Mouse (Mus musculus) effector memory CD4-positive, alpha-beta T cell, adult 7 months (primary cell): ENCODE results near the gene Tmem260. TPM values are rescaled to one million over a fixed set of nuclear protein-coding genes. Genes with fewer than 3 reads are reported as not detected.

Experiments used
- polyA plus RNA-seq: library from polyadenylated mRNA; unstranded; fragments of 100-300 nt; shearing (Covaris generic); gene quantifications from one replicate; pipeline ENCODE4 v1.2.1, GENCODE M21; 2017

Tmem260 gene
- polyA plus RNA-seq, result 22.6 TPM

GRCm38 (mm10) chr14:48445984-48446683 lies at the start of gene Tmem260:
TSS of gene Tmem260 (plus strand) at chr14:48446124.

Other genes with a start within 250 kb of the Tmem260 start
- 0.17 TPM for gene Otx2, start 227.7 kb downstream of the Tmem260 start, polyA plus RNA-seq